Mouse (Mus musculus) cerebellum, adult 18-20 months (tissue): Measurements from ENCODE around the gene Map2k3.

Experiments
- DNase-seq, 2 experiments: peaks; one replicate each; pipeline ENCODE4 v3.0.0; 2021

Gene Map2k3

GRCm38 (mm10) chr11:60962709-60963108 lies 30.9 kb downstream of the Map2k3 start:
- no peak for DNase-seq

- no peak for DNase-seq
These were observed 35.1 kb downstream of the Map2k3 start for GRCm38 (mm10) chr11:60966974-60967373.

- DNase-seq: no peak
These were observed 43.3 kb downstream of the Map2k3 start for GRCm38 (mm10) chr11:60975097-60975496.

DNA sequence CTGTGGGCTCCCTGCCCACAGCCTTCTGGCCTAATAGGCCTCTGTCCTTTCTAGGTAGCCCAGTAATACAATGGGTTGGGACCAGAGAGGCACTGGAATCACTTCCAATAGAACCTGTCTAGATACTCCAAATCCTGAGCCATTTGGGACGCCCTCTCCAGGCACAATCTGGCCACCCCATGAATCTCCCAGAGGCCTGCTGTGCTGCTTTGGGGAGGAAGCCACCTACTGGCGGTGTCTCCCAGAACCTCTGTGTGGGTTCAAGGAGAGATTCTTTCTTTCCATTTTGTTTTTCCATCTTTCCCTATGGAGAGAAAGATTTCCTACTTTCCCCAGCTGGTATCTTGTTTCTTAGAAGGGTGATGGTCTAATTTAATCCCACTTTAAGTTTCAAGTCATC lies 44.4 kb downstream of the Map2k3 start:
- no peak for DNase-seq

GRCm38 (mm10) chr11:60976742-60977141 lies 44.9 kb downstream of the Map2k3 start:
- DNase-seq: peak in 1 of 2 experiments; percentile 26

DNA sequence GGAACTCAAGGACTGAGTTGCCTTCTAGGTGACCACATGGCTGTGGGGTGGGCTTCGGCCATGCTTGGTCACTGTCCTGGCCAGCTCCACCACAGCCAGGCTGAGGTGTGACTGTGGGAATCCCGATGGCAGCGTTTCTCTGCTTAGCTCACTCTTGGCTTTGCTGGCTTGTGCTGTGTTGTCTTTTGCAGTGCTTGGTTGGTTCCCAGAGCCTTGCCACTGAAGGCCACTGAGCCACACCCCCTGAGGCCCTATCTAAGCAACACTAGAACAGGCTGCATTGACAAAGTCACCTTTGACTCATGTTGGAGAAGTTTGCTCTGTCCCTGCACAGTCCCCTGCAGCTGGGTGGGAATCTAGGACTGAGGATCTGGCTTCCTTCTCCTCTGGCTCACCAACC lies 45.3 kb downstream of the Map2k3 start:
- DNase-seq: no peak

- no peak for DNase-seq
These were observed 46.8 kb downstream of the Map2k3 start for GRCm38 (mm10) chr11:60978658-60979057.

DNA sequence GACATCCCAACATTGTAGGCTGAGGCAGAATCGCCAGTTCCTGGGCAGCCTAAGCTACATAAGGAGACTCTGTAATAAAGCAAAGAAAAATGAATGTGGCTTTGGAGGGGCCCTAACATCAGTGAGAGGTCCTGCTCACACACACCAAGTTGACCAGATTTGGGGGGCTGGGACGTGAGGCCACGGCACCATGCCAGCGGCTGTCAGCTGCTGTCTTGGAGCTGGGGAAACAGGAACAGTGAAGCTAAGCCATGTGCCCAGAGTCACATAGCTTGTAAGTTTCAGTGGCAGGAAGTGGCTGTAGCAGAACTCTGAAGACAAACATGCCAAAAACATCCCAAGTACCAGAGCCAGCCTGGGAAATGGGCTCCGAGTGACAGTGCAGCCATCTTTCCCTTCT lies 48.0 kb downstream of the Map2k3 start:
- no peak for DNase-seq

- DNase-seq: no peak
These were observed 50.1 kb downstream of the Map2k3 start for GRCm38 (mm10) chr11:60981693-60982486.

DNA sequence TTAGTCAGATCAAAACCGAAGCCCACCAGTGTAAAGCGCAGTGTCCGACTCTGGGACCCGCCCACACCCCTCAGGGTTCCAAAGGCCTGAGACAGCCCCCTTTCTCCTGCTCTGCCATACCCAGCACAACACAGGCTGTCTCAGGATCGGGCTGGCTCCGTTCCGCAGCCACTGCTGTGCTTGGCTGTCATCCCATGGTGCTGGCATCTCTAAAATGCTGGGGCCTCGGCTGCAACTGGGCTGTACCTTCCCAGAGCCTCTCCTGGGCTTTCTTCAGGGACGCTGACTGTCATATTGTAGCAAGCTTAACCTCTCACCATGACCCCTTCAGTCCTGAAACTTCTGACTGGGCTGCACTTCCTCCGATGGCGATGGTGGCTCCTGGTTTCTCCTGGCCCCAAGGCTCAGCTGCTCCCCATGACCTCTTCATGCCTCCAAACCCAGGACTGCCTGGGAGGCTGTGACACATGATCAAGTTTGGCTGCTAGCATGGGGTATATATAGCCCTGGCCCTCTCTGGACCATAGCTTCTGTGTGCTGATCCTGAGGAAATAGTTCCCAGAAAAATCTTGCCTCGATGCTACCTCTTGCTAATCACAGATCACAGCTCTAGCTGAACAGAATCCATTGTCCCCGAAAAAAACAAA lies 53.2 kb downstream of the Map2k3 start:
- DNase-seq: peak; percentile 90 to 92

GRCm38 (mm10) chr11:60990428-60990827 lies 58.6 kb downstream of the Map2k3 start:
- DNase-seq: no peak
